Mouse (Mus musculus) kidney, postnatal 25 days (tissue): Measurements from ENCODE around the gene Mapkap1.

Source experiments
- DNase-seq, 2 experiments: peaks; one replicate each; pipeline ENCODE4 v3.0.0; 2021; ENCODE audit warnings: mixed read lengths in 2 of 2

Mapkap1 gene

DNA sequence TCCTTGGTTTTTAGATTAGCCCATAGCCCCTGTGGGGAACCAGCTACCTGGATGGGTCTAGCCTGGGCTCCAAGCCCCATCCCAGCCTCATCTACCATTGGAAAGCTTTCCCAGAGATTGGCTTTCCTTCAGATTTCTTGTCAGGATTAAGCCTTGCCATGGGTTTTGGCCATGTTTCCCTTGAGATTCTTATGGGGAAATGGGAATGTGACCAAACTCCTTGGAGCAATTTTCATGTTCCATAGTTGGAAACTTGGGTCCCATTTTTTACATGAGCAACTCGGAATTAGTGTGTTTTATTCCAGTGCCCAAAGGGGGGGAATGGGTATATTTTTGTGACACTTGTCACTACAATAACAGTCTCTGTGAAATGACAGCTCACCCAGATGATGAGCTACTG lies 125.8 kb downstream of the Mapkap1 start:
- no peak for DNase-seq

DNA sequence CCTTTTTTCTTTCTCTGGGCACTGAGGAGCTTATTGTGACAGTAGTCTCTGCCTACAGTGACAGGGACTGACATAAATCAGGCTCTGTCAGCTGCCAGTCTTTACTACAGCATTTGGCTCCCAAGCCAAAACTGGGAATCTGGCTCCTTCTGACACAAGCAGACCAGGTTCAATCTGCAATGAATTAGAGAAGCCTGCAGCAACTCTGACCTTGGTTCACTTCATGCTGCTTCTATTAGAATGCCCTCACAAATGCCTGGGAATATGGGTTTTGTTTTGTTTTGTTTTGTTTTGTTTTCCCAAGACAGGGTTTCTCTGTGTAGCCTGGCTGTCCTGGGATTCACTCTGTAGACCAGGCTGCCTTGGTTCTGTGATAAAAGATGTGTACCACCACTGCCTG lies 126.7 kb downstream of the Mapkap1 start:
- DNase-seq = no peak

DNA sequence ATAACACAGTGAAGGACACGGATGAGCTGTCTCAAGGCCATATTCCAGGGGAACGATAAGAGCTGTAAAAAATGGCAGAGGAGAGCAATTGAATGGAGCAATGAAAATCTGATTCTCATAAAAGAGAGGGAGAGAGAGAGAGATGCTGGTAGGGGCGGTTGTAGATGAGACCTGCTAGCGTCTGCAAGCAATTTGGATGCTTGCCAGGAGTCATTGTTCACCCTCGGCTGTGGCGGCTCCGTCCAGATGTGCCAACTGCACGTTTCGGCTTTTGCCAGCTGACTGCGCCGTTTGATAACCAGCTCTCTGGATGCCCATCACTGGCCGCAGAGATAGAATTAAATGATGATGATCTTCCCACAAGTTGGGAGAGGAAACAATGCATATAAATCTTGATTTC lies 128.4 kb downstream of the Mapkap1 start:
- DNase-seq = peak; percentile 38 to 51

DNA sequence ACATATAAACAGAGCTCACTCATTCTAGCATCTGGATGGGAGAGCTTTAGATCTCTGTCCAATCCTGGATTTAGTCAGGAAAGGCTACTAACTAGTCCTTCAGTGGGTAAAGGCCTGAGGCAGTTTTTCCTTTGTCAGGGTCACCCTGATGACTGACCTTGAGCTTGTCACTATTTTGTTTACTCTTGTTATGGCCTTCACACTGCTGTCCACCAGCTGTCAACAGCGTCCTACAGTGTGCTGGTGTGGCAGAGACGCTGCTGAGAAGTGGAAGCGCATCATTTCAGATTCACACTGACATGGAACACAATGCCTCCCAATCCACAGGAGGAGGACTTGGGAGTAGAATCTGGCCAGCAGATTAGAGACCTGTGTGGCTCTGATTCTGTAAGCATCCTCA lies 130.8 kb downstream of the Mapkap1 start:
- no peak for DNase-seq

DNA sequence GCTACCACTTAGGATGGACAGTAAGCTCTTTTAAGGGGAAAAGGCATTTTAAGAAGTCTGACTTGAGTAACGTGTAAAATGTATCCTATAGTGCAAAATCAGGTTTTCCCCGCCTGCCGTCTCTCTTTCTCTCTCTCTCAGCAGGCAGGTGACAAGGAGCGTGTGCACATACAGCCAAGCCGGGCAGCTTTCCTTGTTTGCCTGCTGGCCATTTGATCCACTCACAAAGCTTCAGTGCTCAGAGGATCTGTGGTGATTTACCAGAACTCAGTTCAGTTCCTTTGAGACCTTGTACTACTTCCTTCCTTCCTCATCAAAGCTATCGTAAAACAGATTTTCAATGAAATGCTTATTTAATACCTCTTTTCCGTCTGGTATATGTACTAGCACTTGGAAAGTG lies 137.0 kb downstream of the Mapkap1 start:
- DNase-seq = no peak

DNA sequence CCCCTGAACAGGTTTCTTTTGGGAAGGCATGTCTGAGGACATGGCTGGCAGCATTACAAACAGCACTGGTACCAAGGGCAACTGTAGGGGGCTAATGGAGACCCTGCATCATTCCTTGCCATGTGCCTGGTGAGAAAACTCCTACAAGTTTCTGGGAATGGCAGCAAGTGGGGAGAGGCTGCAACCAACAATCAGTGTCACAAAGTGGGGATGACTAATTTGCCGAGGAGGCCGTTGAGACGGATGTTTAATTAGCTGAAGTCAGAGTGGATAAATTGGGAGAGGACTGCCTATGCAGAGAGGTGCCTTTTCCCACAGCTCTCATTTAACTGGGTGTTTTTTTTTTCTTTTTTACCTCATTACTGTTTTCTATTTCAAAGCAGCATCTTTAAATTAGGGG lies 137.4 kb downstream of the Mapkap1 start:
- no peak for DNase-seq

DNA sequence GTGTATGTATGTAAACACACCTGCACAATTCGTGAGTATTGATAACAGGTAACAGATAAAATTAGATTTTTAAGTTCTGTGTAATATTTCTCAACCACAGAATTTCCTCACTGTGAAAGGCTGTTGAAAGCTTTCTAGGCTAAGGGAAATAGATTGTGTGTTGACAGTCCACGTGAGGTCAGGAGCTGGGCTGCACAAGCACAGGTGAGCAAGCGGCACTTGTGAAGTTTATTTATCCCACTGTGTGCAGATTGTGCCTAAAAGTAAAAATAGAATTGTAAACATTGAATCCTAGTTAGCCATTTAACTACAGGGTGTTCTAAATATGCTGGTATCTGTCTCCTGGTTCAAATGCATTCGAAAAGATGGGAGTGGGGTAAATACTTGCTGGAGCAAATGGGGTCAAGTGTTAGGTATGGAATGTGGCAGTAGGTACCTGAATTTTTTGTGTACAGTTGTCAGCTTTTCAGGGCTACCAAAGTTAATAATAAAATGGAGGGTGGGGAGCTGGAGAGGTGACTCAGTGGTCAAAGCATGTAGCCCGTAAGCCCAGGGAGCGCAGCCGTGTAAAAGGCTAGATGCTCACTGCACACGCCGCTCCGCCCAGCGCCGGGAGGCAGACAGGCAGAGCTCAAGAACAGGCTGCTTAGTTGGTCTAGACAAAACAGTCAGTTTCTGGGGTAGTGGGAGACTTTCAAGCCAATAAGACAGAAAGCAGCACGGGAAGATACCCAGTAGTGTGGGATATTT lies 138.2 kb downstream of the Mapkap1 start:
- DNase-seq = peak in 1 of 2 experiments; percentile 45

DNA sequence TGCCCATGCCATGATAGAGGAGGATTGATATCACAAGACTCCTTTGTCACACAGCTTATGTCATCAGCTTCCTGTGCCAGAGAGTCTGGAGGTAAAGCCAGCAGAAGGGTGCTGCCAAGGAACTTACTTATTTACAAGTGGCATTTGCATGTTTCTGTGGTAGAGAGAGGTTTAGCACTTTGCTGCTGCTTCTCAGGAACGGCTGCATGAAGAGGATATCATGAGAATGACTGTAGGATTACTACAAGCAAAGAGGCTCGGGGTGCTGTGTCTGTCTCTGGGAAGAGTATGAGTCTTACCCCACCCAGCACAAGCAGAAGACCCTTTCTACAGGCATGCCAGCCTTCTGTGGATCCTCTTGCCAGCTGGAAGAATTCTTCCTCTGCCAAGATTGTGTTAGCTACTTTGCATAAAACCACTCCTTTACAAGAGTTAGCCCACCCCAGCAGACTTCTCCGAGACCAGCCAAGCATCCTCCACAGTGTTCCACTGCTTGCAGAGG lies 139.7 kb downstream of the Mapkap1 start:
- DNase-seq = no peak

DNA sequence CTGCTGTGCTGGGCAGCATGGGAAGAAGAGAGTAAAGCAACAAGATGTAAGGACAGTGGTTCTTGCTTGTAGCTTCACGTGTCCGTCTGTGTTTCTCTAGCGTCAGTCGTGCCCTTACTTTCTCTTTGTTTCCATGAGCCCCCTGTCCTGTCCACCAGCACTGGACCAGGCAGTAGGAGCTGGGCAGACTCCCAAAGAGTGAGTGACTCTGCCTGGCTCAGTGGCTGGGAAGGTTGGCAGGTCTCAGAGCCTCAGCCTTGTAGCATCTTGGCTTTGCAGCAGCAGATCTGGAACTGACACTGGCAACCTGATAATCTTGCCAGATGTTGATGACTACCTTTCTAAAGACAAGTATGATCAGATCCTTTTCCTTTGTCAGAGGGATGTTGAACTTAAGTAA lies 140.9 kb downstream of the Mapkap1 start:
- no peak for DNase-seq

DNA sequence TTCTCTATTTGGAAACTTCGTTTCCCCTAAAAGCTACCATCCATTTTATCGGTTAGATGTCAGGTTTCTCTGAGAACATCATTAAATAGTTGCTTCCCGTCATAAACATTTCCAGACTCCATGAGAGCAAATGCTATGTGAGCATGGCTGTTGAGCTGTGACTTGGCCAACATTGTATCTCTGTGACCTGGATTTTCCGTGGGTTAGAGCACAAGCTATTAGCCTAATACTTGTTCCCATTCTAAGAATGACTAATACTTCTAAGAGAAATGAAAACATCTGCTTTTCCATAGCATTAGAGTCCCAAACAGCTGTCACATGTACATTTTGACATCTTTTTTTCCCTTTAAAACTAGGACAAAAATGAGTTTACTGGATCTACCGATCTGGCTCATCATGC lies 142.4 kb downstream of the Mapkap1 start:
- no peak for DNase-seq

DNA sequence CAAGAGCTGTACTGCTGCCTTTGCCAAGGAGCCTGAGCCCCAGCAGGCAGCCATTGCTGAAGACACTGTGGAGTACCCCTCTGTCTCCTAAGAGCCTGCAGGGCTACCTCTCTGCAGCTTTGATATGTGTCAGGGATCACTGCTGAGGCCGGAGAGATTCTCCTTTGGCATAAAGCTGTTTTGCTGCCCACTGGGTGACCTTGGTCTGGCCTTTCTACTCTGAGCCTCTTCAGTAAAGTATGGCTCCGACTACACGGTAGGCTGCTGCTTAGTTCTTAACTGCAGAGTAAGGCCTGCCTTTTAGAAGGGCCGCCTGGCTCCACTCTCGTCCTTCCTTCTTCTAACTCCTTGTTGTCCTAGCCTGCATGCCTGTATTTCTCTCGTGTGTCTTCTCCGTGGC lies 142.9 kb downstream of the Mapkap1 start:
- DNase-seq = no peak

DNA sequence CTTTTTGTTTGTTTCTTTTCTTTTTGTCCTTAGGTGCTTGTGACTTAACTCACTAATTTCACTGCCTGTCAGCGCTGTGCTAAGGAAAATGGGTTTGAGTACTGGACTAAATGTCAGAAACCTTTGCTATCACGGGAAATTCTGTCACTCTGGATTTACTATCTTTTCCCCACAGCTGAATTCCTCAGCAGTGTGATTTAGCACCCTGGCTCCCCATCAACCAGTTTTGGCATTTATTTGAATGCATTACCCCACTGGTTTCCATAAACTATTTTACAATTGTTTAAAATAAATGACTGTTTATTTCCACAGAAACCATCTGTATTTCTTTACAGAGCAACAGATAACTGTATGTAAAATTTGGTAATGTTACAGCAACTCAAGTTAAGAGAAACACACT lies 146.2 kb downstream of the Mapkap1 start:
- no peak for DNase-seq

DNA sequence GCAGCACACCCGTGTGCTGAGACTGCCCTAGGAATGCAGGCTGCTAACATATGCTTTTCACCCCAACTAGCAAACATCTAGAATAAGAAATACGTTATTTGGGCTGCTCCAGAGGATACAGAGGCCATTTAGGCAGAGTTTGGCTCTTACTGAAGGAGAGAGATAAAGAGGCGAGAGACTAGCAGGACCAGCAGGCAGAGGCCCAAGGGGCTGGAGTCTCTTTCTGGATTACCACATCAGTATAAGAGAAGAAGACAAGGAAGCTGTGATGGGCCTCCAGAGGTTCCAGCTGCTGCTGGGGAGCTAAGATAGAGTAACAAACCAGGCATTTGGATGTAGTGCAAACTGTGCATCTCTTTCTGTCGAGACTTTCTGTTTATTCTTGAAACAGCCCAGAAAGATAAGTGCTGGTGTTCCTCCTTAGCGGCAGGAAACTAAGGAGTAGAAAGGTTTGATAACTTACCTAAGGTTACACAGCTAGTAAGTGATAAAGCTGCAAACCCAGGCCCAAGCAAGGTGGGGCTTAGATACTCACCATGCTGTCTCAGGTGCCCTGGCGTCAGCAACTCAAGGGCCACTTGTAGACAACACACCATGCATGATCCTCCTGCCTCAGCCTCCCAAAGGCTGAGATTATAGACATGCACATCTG lies 147.1 kb downstream of the Mapkap1 start:
- DNase-seq = no peak

DNA sequence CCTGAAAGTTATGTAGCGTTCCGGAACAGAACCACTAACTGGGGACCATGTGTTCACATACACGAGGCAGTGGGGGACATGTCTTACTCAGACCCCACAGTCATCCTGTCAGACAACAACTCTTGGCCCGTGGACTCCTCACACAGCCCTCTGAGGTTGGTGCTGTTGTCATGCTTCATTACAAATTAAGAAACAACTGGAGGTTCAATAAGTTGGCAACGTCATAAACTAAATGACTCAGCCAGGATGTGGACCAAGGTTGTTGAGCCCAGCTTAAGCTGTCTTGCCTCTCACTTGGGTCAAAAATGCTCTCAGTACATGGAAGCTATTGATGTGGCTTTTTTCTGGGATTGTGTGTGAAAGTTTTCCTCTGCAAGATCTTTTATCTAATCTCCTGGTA lies 153.6 kb downstream of the Mapkap1 start:
- DNase-seq = no peak

DNA sequence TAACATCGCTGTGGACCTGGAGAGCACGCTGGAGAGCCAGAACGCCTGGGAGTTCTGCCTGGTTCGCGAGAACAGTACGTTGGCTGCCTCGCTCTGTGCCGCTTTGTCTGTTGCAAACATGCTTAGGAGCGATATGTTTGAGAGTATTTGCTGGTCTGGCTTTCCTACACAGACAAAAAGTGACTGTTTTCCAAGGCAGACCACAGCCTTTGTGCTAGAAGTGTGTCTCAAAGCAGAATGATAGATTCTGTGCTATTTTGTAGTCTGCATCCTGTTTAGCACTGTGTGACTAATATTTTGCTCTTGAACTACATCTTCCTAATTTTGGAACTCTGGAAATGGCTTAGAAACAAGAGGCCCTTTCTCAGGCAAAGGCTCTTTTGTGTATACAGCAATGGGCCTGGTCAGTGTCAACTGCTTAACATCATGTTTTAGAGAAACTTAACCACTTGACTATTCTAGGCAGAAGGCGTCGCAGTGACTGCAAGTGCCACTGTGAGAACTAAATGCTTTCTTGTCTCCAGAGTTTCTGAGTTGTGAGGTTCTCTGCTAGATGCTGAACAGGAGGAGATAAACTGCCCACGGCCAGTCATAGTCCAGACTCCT lies 156.6 kb downstream of the Mapkap1 start:
- no peak for DNase-seq

DNA sequence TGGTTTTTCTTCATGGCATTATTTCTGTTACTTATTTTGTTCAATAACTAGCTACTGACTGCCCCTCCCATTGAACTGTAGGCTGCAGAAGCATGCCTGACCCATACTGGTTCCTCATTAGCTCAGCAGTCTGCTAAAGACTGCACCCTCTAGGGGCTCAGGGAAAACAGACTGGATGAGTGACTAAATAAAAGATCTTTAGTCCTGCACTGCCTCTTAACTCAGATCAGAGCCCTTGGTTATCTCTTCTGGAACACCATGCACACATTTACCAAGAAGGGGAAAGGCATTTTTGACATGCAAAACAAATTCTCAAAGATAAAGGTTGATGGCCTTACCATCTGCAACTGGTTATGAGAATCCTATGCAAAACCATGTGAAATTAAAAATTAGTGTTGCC lies 157.3 kb downstream of the Mapkap1 start:
- DNase-seq = no peak

DNA sequence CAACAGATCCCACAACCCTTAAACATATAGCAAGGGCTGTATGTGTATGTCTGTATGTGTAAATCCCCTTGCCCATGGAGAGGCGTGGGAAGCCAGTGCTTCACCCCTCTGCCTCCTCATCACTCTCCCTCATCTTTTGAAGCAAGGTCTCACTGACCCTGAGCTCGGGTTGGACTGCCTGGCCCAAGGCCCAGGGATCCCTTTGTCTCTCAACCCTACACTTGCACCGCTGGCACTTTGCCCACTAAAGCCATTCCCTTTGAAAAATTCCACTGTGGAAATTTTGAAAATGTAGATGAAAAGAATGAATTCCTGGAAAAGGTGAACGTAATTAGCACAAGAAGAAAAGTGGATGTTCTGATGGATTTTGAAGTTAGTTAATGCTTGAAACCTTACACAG lies 159.6 kb downstream of the Mapkap1 start:
- peak; percentile 79 to 82 for DNase-seq

DNA sequence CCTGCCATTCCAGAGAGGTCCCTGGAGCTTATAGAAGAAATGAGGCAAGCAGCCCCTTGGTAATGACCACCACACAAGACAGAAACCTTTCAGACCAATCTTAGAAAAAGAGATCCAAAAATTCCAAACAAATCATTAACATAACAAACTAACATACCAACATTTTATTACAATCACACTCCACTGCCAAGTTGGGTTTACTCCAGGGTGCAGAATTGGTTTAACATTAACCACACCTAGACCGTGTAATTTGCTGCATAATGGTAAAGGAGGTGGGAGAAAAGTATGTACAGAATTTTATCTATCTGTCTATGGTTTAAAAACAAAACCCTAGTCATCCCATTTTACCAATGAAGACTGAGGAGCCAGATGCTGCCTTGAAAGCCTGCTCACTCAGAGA lies 160.0 kb downstream of the Mapkap1 start:
- DNase-seq = peak in 1 of 2 experiments; percentile 58

DNA sequence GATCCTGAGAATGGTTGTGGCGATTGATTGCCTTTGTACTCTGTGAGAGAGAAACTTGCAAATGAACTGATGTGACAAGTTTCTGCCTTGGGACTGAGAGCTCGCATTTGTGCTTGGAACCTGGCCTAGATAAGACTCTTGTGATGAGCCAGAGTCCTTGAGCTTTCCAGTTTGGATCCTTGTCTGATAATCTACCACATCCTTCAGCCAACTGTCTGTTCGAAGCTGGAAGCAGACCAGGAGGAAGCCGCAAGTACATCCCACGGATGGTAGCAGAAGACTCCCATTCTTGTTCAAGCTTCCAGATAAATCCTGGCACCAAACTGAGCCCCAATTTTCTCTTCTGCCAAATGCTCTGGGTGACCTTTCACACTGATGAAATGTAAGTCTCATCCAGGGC lies 162.6 kb downstream of the Mapkap1 start:
- DNase-seq = no peak

DNA sequence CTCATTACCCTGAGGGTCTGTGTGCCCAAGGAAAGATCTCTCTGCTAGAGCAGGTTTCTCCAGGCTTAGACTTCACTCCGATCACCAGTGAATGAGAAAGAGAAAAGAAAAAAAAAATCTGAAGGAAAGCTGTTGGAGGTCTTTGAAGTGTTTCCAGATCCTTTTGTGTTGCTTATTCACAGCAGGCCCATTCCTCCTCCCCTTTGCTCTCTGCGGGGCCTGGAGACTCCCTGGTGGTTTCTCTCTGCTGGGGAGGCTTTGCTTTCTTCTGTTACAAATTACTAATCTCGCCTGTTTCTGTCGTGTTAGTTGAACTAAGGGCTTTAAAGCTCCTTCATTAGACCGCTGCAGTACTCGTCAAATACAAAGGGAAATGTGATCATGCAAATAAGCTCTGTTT lies 163.8 kb downstream of the Mapkap1 start:
- no peak for DNase-seq

DNA sequence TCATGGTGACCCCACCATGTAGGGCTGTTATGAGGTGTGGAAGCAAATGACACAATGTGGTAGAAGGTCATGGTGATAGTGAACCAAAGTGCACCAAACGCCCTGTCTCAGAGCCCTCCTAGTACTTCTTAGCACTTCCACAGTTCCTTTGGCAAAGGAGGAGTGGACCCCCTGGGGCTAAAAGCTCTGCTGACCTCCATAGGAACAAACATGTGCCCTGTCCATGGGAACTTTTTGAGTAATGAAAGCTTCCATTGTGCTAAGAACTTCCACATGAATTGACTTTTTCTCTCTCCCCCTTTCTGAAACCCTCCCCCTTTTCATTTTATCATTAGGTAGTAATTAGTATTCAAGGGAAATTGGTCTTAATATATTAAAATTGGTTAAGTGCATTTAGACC lies 164.5 kb downstream of the Mapkap1 start:
- DNase-seq = no peak

DNA sequence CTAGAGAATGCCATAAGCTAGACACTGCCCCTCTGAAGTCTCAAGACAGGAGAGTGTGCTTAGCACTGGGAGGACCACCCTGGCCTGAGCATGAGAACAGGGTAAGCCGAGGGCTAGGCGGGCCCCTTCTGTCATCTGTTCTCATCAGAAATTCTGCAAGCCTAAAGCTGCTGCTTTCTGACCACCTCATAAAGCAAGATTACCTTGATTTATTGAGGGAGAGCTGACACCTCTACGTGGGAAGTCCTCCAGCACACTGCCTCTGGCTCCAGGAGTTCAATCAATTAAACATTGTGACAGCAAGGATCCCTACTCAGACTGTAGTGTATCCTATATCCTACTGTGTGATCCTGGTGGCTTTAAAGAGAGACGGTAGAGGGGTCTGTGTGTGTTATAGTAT lies 166.5 kb downstream of the Mapkap1 start:
- DNase-seq = no peak

DNA sequence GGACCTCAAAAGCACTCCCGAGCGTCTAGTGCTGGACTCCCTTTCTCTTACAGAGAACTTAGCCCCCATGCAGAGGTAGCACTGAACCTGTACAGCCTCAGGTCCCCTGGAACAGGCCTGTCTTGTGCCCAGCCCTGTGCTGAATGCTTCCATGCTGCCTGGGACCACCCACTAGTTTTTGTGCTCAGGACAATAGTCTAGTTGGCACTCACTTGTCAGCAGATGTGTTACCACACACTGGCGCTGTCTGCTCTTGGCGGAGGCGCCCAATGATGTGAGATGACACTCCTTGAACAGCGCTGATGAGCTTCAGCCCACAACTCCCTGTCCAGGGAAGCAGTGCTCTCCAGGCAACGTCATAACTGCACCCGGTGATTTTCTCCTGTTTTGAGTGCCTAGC lies 182.0 kb downstream of the Mapkap1 start:
- DNase-seq = no peak

DNA sequence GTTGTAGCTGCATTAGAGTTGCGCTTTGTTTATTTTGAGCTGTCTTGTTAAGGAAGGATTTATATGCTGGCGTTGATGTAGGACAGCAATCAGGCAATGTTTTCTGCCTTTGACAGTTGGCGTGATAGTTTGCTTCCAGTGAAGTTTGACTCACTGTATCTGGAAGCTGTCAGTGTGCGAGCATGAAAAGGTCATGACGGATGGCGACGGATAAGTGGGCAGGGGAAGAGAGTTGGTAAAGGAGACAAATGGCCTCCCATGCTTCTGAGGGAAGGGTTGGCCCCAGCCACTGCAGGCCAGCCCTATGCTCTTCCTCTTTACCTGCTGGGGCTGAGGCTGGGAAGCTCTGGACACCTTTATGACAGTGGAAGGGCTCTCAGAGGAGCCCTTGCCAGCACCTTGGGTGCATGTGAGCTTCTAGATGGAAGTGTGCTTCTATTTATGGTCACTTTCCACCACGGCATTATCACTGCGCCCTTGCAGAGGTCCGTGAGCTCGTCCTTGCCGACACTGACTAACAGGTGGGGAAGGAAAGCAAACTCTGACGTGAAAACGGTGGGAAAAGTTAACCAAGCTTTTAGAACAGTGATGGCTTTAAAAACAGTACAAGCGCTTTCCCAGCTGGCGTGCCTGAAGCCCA lies 185.3 kb downstream of the Mapkap1 start:
- DNase-seq = no peak
